Mouse (Mus musculus): Measurements from ENCODE around the gene Ank3.

Ank3 gene

DNA sequence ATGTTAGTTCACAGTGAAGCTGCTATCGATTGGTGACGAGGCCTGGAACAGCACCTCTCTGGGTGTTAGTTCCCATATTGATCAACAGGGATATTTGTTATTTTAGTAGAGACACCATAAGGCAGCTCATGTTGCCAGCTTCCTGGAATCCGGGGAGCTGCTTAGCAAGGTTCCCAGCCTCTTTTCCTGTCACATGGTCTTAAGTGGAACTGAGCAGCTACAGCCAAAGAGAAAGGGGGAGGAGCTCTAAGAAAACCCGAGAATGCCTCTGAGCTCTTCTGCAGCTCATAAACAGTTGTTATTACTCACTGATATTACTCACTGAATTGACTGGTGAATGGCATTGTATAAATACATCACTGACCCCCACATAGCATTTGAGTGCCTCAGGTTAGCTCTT, 318.3 kb downstream of the Ank3 start:
- no peak for DNase-seq (ENCODE audit: low spot score in 2 of 2)

DNA sequence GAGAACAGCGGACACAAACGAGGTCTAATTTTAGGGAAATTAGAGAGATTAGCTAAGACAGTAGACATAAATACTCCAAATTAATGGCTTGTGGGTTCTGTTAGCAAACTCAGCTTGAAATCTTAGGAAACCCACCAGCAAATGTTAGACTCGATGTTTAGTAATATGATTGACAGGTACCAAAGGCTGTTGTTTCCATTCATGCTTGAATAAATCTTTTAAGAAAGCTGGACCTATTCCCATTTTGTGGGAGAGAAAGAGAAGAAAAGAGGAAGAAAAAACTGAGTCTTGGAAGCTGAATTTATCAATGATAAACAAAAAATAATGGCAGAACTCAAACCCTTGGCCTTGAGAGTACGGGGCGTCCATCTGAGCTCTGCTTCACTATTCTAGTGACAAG, 320.8 kb downstream of the Ank3 start:
- DNase-seq (ENCODE audit: low spot score in 2 of 2) = no peak

DNA sequence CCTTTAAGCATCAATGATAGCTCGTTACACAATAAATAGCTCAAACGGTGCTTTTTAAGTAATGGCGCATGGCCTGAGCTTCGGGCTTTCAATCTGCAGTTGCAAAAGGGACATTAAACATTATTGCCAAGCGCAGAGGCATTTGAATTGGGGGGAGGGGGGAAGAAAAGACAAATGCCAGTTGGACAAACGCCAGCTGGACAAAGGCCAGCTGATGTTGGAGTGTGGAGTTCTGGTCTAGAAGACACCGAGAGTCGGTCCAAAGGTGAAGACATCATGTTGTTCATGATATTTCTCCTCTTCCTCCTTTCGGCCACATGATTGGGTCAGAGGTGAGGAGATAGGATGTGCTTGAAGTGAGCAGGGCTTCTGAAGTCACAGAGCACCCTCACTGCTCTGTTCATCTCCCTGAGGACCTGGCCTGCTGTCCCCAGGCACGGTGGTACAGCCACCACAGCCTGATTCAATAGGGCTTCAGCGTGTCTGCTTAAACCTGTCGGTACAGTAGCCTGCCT, 321.4 kb downstream of the Ank3 start:
- no peak for DNase-seq (ENCODE audit: low spot score in 2 of 2)

DNA sequence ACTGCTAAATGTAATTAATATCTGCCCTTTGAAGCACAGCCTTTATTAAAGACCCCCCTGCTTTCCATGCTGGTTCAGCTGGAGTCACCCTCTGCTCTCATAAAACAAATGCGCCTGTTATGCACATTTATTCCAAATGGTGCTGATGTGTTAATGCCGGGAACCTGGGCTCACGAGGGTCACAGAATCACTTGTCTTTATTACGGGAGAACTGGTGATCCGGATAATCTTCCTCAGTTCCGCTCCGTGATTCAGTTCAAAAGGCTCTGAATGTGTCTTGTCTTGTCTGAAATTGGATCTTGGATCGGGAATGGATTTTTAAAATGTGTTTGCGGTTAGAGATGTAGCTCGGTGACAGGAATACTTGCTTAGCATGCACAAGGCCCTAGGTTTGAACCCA, 321.9 kb downstream of the Ank3 start:
- DNase-seq (ENCODE audit: low spot score in 2 of 2) = no peak

DNA sequence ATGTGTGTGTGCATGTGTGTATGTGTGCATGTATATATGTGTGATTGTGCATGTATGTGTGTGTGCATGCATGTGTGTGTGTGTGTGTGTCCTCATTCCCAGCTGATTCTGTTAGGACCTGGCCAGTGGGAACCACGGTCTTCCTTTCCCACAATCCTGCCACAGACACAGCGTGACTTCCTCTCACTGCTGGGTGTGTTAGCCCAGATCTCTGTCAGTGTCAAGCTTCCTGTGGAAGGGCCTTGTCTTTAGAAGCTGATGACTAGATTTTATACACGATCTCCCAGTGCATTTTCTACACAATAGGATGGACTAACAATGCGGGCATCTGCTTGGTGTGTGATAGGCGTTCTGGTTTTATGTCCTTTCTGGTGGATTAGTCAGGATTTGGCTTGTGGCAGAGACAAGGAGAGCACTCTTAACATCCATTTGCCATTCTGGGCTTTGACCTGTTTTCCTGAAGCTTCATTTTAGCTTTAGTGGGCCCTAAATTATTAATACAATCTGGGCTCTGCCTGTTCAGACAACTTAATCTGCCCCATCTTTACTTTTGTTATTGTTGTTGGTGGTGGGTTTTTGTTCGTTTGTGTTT, 322.4 kb downstream of the Ank3 start:
- no peak for DNase-seq (ENCODE audit: low spot score in 2 of 2)

DNA sequence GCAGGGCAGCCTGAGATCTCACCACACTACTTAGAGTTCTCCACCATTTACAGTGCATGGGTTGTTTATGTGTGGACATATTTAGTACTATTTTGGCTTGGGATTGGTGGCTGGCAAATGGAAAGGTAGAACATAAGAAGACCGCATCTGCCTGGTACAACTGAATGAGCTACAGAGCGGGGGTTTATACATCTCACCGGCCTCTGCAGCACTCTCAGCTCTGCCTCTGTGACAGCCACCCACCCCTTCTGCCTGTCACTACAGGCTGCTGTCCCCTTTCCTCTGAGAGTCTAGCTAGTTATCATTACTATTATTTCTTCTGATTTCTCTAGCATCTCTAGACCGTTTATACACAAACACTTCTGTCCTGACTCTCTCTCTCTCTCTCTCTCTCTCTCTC, 325.6 kb downstream of the Ank3 start:
- DNase-seq (ENCODE audit: low spot score in 2 of 2) = no peak

DNA sequence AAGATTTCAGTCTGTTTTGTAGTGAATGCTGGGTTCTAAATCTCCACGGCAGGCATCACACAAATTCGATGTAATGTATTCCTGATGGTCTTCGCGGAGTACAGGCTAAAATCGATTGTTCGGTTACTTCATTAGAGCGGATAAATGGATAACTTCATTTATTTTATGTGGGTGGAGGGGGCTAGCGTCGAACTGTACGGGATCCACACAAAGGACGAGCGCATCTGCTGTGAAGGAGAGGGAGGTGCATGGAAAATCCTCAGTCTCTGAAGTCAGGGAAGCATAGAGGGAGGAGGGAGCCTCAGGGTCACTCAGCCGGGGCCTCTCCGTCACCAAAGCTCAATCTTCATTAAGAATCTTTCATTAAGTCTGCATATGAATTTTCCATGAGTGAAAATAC, 326.5 kb downstream of the Ank3 start:
- DNase-seq (ENCODE audit: low spot score in 2 of 2) = no peak

DNA sequence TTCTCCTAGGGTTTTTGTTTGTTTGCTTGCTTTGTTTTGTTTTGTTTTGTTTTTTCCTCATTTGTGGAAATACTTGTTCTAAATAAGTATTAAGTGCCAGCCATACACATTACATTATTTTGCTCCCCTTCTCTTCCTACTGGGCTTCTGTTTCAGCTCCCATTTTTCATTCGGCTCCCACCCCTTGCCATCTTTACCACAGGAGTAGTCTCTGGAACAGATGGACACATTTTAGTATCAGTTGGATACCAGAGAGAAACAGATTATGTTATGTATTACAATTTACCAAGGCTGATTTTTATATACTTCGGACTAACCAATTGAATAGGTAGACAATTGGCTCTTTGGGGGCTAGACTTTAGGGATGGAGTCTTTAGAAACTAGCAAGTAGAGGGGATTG, 327.7 kb downstream of the Ank3 start:
- DNase-seq (ENCODE audit: low spot score in 2 of 2) = no peak

DNA sequence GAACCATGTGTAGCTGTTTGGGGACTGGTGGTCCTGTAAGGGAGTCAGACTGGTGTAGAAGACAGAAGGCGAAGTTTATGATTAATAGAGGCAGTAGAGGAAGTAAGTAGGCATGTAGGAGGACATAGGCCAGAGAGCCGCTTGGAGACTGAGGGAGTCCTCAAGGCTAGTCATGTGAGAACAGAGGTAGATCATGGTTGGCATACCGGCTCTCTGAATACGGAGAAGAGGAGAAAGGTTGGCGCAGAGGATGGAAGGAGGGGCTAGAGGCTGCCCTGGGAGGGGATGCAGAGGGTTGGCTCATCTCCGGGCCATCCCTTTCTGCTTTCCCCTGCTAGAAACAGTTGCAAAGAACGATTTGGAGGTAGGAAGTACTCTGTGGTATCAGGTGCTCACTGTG, 328.2 kb downstream of the Ank3 start:
- no peak for DNase-seq (ENCODE audit: low spot score in 2 of 2)

DNA sequence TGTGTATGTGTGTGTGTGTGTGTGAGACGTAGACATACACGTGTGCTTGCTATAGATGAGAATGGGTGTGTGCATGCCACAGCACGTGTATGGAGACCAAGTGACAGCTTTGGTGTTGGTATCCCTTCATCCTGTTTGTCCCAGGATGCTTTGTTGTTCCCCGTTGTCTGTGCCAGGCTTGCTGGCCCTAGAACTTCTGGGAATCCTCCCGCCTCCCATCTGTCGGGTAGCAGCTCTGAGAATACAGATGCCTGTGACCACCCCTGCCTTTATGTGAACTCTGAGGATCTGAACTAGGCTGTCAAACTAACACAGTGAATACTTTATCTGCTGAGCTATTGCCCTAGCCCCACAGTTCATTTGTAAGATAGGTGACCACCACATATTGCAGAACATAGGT, 330.3 kb downstream of the Ank3 start:
- no peak for DNase-seq (ENCODE audit: low spot score in 2 of 2)

DNA sequence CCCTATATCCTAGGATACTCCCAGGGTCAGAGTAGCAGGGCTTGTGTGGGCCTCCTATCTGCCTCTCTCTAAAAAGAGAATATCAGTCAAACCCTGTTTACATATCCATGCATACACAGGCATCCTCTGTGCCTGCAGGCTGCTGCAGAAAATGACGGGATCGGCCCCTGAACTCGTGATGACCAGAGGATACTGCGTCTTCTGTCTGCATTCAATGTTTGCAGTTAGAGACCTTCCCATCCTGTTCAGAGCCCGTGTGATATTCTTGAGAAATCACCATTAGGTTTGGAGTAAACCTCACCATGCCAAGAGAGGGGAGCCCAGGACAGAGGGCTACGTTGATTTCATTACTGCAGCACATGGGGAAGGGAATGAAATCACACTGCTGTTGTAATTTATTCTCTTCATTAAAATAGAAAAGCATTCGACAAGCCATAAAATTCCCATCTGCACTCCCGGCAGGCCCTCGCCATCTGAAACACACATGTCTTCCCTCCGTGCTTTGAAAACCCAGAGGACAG, 331.8 kb downstream of the Ank3 start:
- DNase-seq (ENCODE audit: low spot score in 2 of 2) = no peak

DNA sequence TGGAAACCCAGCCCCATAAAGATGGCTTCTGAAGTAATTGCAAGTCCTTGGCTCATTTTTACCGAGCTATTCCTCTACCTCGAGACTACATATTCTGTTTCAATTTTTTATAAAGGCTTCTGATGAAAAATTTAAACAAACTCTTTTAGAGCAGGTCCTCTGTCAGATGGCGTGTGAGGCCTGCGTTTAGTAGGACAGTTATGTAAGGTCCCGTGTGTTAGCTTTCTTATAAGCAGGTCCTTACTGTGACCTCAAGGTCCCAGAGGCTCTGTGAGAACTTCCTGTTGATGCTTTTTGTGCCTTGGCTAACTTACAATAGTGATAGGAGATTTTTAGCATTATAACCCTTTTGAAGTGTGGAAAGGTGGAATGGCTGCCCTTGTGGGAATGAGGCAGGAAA, 332.8 kb downstream of the Ank3 start:
- no peak for DNase-seq (ENCODE audit: low spot score in 2 of 2)

DNA sequence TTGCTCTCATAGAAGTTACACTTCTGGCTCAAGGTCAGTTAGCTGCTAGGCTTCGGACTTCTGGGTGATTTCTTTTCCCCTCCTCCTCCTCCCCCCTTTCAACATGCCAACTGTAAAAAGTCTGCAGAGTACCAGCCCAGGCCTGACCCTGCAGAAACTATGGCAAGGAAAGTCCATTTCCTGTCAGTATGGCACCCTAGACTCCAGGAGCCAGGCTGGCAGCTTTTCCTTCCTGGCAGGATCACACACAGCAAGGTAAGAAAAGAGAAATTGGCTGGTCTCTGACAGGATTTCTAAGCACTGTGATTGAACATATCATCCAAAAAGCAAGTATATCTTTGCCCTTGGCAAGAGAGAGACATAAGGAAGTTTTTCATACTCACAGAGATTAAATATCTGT, 333.3 kb downstream of the Ank3 start:
- DNase-seq (ENCODE audit: low spot score in 2 of 2) = no peak

DNA sequence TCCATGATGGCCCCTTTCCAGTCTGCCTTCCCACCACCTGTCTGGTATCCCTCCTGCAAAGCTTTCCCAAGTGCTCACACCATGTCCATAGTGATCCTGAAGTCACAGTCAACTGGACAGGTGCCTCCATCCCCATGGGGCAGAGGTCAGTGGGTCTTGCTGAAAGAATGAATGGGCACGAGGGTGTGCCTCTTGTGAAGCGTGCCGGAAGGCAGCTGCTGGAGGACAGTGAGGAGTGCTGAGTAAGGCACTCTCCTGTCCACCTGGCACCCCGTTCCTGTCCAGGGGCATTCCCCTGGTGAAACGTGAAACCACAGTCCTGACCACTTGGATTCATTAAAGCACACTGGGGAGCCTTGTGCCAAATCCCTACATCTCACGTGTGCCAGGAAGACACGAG, 337.7 kb downstream of the Ank3 start:
- no peak for DNase-seq (ENCODE audit: low spot score in 2 of 2)

DNA sequence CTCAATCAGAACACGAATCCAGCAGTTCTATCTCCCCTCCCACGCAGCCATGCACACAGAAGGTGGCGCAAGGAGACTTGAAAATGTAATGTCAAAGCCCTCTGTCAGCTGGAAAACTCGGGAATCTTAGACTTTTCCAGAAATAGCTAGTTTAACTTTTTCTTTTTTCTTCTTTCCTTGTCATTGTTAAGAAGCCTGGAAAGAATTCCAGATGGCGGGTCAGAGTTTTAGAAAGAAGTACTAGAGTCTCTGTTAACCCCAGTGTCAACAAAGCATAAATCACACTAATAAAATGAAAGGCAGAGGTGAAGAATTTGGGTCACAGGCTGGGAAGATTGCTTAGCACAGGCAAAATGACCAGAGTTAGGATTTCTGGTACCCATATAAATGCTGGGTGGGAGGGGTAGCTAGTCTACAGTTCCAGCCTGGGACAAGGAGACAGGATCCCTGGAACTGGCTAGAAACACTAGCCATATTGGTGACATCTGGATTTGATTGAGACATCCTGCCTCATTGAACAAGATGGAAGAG, 340.2 kb downstream of the Ank3 start:
- no peak for DNase-seq (ENCODE audit: low spot score in 2 of 2)

DNA sequence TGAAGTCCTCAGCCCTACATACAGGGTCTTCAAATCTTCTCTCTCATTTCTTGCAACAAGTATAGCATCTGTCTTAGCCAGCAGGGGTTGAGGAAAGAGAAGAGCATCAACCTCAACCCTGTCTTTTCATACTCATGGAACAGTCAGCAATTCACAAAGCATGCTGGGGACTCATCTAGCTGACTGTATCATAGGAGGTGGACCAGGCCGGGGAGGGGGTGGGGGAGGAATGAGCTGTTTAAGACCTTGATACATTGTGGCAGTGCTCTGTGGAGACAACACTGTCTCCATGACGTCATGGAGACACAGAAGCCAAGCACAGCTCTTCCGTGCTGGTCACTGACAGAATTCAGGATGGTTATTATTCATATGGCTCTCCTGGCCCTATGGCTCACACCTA, 344.0 kb downstream of the Ank3 start:
- no peak for DNase-seq (ENCODE audit: low spot score in 2 of 2)

DNA sequence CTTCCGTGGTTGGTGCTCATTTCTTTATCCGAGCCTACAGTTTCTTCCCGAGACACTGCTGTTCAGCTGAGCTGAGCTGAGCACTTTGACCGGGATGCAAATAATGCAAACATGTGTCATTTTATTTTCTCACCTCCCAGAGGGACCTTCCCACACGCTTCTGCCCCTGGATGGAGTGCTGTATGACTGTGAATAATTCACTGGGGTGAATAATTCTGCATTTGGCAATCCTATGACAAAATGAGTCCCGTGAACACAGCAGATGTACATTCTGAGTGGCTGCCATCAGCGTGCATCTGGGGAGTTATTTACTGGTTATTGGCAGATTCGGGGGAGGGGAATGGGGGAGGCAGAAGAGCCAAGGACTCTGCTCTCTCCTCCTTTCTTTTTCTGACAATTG, 345.6 kb downstream of the Ank3 start:
- no peak for DNase-seq (ENCODE audit: low spot score in 2 of 2)

DNA sequence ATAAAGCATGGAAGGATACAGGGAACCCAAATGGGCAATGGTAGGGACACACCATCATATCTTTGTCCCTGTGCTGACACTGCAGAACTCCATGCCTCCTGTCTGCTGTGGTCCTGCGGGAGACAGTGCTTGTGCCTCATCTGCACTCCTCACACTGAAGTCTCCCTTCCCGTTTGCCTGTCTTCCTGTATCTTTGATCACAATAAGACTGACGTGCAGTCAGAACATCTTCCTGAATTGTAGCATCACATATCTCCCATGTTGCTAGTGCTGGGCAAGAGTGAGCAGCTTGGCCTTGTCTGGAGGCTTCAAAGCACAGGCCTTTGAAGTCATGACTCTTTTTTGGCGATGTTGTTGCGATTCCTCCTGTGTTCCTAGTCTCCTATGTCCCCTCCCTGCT, 346.3 kb downstream of the Ank3 start:
- DNase-seq (ENCODE audit: low spot score in 2 of 2) = no peak

DNA sequence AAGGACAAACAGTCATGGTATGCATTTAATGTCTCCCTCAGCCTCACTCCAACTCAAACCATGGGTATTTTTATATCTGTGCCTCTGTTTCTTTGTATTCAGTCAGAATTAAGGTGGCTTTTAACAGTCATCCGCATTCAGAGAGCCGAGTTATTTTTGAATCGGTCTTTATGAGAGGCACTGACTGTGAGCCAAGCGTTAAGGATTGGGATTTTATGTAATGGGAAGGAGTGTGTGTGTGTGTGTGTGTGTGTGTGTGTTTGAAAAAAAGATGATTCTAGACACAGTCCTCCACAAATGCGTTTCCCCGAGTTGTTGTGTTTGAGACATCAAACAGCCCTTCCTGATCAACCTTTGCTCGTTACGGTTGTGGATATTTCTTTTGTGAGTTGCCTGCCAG, 347.7 kb downstream of the Ank3 start:
- DNase-seq (ENCODE audit: low spot score in 2 of 2) = no peak

DNA sequence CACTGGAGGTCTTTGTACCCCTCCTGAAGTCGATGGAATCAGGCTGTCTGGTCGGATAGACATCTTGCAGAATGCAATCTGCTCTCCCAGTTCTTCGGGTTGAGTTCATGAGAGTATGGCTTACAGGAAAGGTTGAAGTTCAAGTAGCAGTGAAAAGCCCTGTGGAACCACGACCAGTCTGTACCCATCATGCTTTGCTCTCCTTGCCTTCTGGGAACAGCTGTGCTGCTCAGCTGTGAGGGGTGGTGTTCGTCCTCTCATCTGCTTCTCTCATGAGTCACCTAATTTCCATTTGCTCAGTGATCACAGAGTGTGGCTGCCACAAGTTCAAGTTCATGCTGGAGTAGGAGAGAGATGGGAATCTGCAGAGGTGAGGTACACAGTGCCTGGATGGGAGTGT, 348.2 kb downstream of the Ank3 start:
- DNase-seq (ENCODE audit: low spot score in 2 of 2) = no peak

DNA sequence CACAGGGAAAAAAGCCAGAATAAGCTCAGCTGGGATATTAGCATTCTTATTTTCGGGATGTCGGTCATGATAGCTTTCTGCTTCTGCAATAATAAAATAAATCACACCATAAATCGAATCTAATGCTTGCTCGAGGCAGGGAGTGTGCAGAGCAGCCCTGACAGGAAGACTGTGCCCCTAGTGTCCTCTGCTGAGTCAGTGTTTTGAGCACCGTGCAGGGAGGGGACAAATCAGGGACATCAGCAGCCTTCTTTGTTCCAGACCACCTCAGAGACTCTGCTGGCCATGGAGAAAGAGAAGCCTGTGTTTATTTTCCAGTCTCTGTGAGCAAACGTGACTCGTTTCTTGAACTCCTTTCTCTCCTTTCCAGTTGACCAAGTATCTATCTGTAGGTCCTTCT, 352.8 kb downstream of the Ank3 start:
- no peak for DNase-seq (ENCODE audit: low spot score in 2 of 2)

DNA sequence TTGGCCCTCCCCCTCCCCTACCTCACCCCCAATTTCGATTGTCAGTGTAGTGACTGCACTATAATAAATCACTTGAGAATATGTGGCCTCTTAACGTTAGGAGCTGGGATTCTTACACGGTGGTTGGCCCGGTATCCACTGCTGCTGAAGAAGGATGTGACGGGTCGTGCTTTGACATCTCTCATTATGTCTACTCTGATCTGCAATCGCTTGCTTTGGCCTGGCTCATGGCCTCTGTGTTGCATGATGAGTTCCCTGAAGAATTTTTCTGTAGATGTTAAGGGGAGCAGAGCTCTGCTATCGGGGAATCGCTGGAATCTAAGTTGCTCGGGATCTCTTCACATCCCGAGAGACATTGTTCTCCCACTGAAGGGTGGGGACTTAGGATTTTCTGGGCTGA, 354.9 kb downstream of the Ank3 start:
- DNase-seq (ENCODE audit: low spot score in 2 of 2) = no peak

DNA sequence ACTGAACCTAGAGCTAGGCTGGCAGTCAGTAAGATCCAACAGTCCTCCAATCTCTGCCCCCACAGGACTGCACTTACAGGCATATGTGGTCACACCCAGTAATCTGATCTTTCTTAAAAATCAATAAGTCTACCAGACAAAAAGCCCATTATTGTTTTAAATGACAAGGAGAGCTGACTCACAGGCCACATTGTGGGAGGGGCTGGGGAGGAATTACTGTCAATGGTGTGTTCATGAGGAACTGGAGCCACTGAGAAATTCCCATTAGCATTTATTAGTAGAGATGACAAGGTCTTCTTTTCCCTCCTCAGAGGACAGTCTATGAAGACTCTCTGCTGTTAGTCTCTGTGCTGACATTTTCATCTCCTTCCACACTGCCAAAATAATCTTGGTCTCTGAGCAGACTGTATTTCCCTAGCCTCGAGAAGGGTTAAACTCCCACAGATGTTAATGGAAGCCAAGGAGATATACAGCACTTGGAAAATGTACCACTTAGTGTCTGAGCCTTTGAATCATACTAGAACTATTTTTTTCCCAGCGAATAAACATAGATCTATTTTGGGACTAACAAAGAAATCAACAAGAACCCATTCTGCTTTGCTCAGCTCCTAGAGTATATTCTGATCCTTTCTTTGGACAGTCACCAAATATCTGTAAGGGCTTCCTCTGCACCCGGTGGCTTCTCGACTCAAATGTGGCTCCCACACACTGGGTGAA, 358.5 kb downstream of the Ank3 start:
- DNase-seq (ENCODE audit: low spot score in 2 of 2) = no peak
